Mouse (Mus musculus) thymus, adult 18-20 months (tissue): Measurements from ENCODE around the gene Fgfr2.

ENCODE experiments used
- DNase-seq, 2 experiments: peaks; one replicate each; pipeline ENCODE4 v3.0.0; 2022; ENCODE audit warnings: mixed read lengths in 2 of 2

The Fgfr2 gene

GRCm38 (mm10) chr7:132426069-132426468 lies 697.1 kb downstream of the Fgfr2 start:
- no peak for DNase-seq

GRCm38 (mm10) chr7:132425364-132425999 lies 697.7 kb downstream of the Fgfr2 start:
- no peak for DNase-seq

GRCm38 (mm10) chr7:132423570-132423969 lies 699.6 kb downstream of the Fgfr2 start:
- no peak for DNase-seq

- DNase-seq, result no peak
Measured at GRCm38 (mm10) chr7:132419378-132420255, 703.5 kb downstream of the Fgfr2 start.

- no peak for DNase-seq
Measured at GRCm38 (mm10) chr7:132416866-132417265, 706.3 kb downstream of the Fgfr2 start.

GRCm38 (mm10) chr7:132415866-132416265 lies 707.3 kb downstream of the Fgfr2 start:
- no peak for DNase-seq

- no peak for DNase-seq
Measured at GRCm38 (mm10) chr7:132412520-132412919, 710.6 kb downstream of the Fgfr2 start.

- no peak for DNase-seq
Measured at GRCm38 (mm10) chr7:132411708-132412107, 711.4 kb downstream of the Fgfr2 start.

- DNase-seq, result no peak
Measured at GRCm38 (mm10) chr7:132410958-132411357, 712.2 kb downstream of the Fgfr2 start.

- no peak for DNase-seq
Measured at GRCm38 (mm10) chr7:132409890-132410289, 713.3 kb downstream of the Fgfr2 start.

- no peak for DNase-seq
Measured at GRCm38 (mm10) chr7:132402377-132403084, 720.6 kb downstream of the Fgfr2 start.

- DNase-seq, result no peak
Measured at GRCm38 (mm10) chr7:132398487-132398886, 724.7 kb downstream of the Fgfr2 start.

- no peak for DNase-seq
Measured at GRCm38 (mm10) chr7:132396661-132397322, 726.4 kb downstream of the Fgfr2 start.

GRCm38 (mm10) chr7:132393582-132394175 lies 729.5 kb downstream of the Fgfr2 start:
- no peak for DNase-seq

GRCm38 (mm10) chr7:132393014-132393406 lies 730.1 kb downstream of the Fgfr2 start:
- no peak for DNase-seq

GRCm38 (mm10) chr7:132392233-132393013 lies 730.7 kb downstream of the Fgfr2 start:
- no peak for DNase-seq

- no peak for DNase-seq
Measured at GRCm38 (mm10) chr7:132389473-132389872, 733.7 kb downstream of the Fgfr2 start.

- DNase-seq, result no peak
Measured at GRCm38 (mm10) chr7:132387507-132387906, 735.6 kb downstream of the Fgfr2 start.

GRCm38 (mm10) chr7:132386316-132386715 lies 736.8 kb downstream of the Fgfr2 start:
- DNase-seq, result no peak

GRCm38 (mm10) chr7:132385456-132386130 lies 737.6 kb downstream of the Fgfr2 start:
- no peak for DNase-seq
